Mouse (Mus musculus) midbrain, embryonic 15.5 days (tissue): ENCODE data around the gene Ankrd39. TPM values are rescaled to one million over a fixed set of nuclear protein-coding genes. Genes with fewer than 3 reads are reported as not detected.
A peak's percentile ranks its signal among the peaks of the same experiment; 100 is the strongest.

Source experiments
- ATAC-seq: fragments of 200-750 bp; cut with Nextera tagmentation; replicated peaks from 2 replicates; pipeline ENCODE4 v1.8.0; 2017; ENCODE audit warnings: moderate TSS enrichment
- H3K27ac ChIP-seq: fragments of 300-500 bp; sonication (generic); 2 replicates; pipeline ENCODE4 v1.5.1; 2015; ENCODE audit warnings: mild to moderate bottlenecking, inconsistent platforms
- H3K27me3 ChIP-seq: fragments of 300-500 bp; sonication (generic); replicated peaks from 2 replicates; pipeline ENCODE4 v1.6.1; 2015; ENCODE audit warnings: inconsistent platforms
- H3K36me3 ChIP-seq: fragments of 300-500 bp; sonication (generic); replicated peaks from 2 replicates; pipeline ENCODE4 v1.6.1; 2015; ENCODE audit warnings: inconsistent platforms
- H3K4me1 ChIP-seq: fragments of 300-500 bp; sonication (generic); 2 replicates; pipeline ENCODE4 v1.6.1; 2015; ENCODE audit warnings: inconsistent platforms
- H3K4me2 ChIP-seq: fragments of 300-500 bp; sonication (generic); 2 replicates; pipeline ENCODE4 v1.6.1; 2015; ENCODE audit warnings: inconsistent platforms, mild to moderate bottlenecking, moderate library complexity
- H3K4me3 ChIP-seq: fragments of 300-500 bp; sonication (generic); 2 replicates; pipeline ENCODE4 v1.5.1; 2015; ENCODE audit warnings: mild to moderate bottlenecking, inconsistent platforms
- H3K9ac ChIP-seq: fragments of 300-500 bp; sonication (generic); 2 replicates; pipeline ENCODE4 v1.6.1; 2015; ENCODE audit warnings: mild to moderate bottlenecking, inconsistent platforms
- H3K9me3 ChIP-seq: fragments of 300-500 bp; sonication (generic); 2 replicates; pipeline ENCODE4 v1.6.1; 2016; ENCODE audit warnings: inconsistent platforms
- WGBS: fragments of 180-500 bp; shearing (Covaris S2); methylation state at CpG from one replicate; pipeline ENCODE4 v1.1.7; 2015; ENCODE audit warnings: mixed read lengths; 5-methylcytosine and 5-hydroxymethylcytosine counted together
- polyA plus RNA-seq: library from polyadenylated mRNA; unstranded; fragments of >200 nt; fragmentation: Nextera tagmentation; extraction: Ambion mirVana; gene quantifications from 2 replicates; pipeline ENCODE4 v1.2.1, GENCODE M21; 2015

The Ankrd39 gene
- polyA plus RNA-seq, 1 experiment from 2014 or later = 32.5 TPM

DNA sequence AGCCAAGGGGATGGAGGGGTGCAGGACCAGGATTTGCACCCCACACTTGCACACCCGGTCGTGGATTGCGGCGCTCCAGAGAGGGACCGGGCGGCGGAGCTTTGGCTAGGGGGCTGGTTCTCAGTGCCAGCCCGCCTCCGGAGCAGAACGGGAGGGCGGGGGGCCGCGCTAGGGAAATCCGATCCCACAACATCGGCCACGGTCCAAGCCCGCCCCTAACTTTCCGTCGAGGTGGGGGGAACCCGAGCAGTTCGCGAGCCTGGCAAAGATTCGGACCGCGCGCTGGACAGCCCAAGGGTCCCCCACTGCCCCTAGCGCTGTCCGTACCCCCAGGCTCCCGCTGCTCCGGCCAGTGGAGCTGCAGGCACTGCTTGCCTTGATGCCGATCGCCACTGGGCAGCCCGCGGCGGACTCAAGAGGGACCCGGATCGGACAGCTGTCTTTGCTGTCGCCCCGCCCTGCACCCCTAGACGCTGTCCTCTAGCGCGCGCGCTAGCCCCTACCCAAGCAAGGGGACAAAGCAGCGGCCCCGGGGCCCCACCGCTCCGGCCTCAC is 10.3 kb upstream of the Ankrd39 start:
- Histone ChIP-seq H3K4me1 (peaks cover 33% of the 10 kb centered on the region), H3K27me3 (no peaks in the 10 kb centered on the region), H3K4me2 (peak overlapping the region; percentile 96), H3K9ac (peak overlapping the region; percentile 99), H3K4me3 (peak overlapping the region; percentile 94), H3K36me3 (peaks cover 16% of the 10 kb centered on the region), H3K27ac (peak overlapping the region; percentile 97), H3K9me3 (no peaks in the 10 kb centered on the region)
- WGBS = under 1% methylated on average over 48 of the region's 48 CpGs
- ATAC-seq = peak; percentile 71

DNA sequence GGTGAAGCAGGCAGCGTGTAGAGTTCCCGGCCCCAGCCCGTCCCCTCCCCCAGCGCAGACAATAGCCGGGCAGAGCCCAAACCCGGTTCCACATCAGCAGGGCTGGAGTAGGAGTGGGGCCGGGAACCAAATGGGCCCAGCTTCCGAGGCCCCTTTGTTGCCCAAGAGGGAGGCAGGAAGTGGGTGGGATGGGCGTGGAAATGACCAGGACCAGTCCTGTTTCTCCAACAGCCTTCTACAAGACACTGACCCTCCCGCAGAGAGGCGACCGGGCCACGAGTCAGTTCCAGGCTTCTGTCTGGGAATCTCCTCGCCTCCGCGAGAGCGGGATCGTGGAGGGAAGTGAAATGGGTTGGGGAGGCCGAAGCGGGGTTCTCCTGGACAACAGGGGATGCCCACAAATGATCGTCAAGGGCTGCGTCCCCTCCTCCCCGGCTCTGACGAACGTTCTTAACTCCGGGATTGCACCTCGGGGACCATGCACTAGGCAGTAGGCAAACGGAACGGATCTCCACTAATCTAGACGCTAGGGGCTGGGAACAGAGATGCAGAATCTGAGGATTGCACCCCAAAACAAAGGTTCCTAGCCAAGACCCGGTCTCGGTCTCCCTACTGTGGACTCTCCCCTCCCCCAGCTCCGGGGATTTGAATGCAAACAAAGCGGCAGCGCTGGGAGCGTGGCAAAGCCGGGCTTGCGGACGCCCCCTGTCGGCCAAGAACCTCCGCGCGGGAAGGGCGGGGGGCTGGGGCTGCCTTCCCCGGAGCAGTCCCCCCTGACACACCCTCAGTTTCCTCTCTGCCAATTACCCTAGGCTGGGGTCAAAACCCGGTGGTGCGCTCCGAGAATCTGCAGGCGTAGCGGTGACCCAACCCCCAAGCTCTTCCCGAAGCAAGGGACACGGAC is 9.6 kb upstream of the Ankrd39 start:
- Histone ChIP-seq H3K27me3 (no peaks in the 10 kb centered on the region), H3K9ac (peak overlapping the region; percentile 99)
- under 1% methylated on average over 51 of the region's 52 CpGs for WGBS

DNA sequence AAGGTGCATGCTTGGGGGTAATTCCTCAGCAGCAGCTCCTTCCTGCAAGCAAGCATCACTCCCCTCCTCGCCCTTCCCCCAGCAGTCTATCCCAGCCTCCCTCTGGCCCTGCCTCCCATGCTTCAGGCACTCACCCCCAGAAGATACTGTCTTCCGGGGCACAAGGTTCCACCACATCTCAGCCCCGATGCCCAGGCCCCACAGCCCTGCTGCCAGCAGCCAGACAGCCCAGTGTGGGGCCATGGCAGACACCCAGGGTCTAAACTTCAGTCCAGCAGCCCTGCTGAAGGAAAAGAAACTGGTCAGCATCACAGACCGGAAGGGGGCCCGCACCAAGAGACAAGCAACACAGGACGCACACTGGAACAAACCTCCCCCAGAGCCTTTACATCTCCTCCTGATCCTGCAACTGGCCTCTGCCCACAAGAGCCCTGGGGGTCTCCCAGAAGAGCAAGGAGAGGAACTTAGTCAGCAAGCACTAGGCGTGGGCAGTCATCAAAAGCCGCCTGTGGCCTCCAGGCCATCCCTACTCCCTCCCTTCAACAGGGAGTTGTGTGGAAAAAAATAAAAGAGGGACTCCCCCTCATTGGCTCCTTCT is 8.7 kb upstream of the Ankrd39 start:
- Histone ChIP-seq H3K4me1 (peaks cover 33% of the 10 kb centered on the region), H3K36me3 (peaks cover 32% of the 10 kb centered on the region), H3K9ac (peak overlapping the region; percentile 99), H3K9me3 (no peaks in the 10 kb centered on the region), H3K4me3 (peak overlapping the region; percentile 94), H3K4me2 (peak overlapping the region; percentile 96), H3K27ac (peak overlapping the region; percentile 97), H3K27me3 (no peaks in the 10 kb centered on the region)
- WGBS = 2% methylated on average over 8 of the region's 8 CpGs
- no peak for ATAC-seq

More for the DNA sequence above, 9.6 kb upstream of the Ankrd39 start:
- Histone ChIP-seq H3K9me3 (no peaks in the 10 kb centered on the region), H3K36me3 (peaks cover 23% of the 10 kb centered on the region), H3K4me2 (peak overlapping the region; percentile 96), H3K27ac (peak overlapping the region; percentile 97), H3K4me3 (peak overlapping the region; percentile 94), H3K4me1 (peaks cover 33% of the 10 kb centered on the region)
- ATAC-seq = peak; percentile 81

DNA sequence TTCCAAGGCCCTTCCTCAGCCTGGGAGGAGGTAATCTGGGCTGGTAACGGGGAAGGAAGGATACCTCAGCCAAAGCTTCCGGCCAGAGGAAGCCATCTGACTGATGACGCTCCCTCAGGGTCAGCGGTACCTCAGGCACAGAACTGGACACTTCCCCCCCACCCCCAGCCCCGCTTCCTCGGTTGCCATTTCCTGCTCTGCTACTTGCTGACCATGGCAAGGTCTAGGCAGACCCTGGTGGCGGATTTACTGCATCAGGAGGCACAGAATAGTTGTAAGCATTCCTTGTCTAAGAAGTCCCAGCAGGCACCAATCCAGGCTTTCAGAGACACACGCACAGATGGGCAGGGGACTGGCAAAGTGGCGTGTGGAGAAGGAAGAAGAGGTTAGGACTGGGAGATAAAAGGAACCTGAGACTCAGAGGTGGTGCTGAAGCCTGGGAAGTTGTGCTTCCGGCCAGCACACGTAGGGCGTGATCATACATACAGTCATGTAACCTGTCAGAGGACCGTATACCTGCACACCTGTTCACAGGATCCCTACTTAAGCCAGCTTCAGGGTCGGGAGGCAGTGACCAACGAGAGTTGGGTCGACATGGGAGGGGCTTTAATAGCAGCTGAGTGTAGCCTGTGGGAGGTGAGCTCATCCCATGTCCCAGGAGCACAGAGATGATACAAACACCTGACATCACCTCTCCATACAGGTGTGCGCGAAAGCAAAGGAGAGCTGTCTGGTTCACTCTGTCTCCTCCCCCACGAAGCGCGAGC is 7.6 kb upstream of the Ankrd39 start:
- Histone ChIP-seq H3K36me3 (peaks cover 43% of the 10 kb centered on the region), H3K27ac (peak overlapping the region; percentile 97; the same call in 1 of the 2 replicates), H3K9me3 (no peaks in the 10 kb centered on the region), H3K4me1 (peaks cover 33% of the 10 kb centered on the region), H3K4me2 (peak overlapping the region; percentile 96), H3K4me3 (peak overlapping the region; percentile 94), H3K27me3 (no peaks in the 10 kb centered on the region), H3K9ac (peak overlapping the region; percentile 99)
- WGBS = 71% methylated on average over 21 of the region's 21 CpGs
- ATAC-seq = no peak

DNA sequence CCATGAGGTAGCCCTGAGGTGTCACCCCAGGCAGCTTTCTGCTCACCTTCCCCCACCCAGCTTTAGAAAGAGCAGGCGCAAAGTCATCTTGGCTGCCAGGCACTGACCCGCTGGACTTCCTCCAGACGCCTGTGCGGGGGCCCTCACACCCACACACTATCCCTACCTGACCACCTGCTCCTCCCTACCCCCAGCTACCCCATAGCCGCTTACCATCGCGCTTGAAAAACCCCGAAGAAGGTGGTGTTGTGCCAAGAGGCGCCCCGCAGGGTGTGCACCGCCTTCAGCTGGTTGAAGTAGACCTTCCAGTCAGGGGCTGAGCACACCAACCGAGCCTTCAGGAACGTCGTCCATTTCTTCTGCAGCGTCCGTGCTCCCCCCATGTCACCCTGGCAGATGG is 5.3 kb upstream of the Ankrd39 start:
- 89% methylated on average over 16 of the region's 16 CpGs for WGBS
- Histone ChIP-seq H3K36me3 (peaks cover 49% of the 10 kb centered on the region), H3K4me1 (peaks cover 44% of the 10 kb centered on the region), H3K27ac (no peak overlapping the region), H3K4me2 (no peak overlapping the region), H3K4me3 (no peak overlapping the region), H3K9me3 (no peaks in the 10 kb centered on the region), H3K9ac (no peak overlapping the region), H3K27me3 (no peaks in the 10 kb centered on the region)
- ATAC-seq = no peak

DNA sequence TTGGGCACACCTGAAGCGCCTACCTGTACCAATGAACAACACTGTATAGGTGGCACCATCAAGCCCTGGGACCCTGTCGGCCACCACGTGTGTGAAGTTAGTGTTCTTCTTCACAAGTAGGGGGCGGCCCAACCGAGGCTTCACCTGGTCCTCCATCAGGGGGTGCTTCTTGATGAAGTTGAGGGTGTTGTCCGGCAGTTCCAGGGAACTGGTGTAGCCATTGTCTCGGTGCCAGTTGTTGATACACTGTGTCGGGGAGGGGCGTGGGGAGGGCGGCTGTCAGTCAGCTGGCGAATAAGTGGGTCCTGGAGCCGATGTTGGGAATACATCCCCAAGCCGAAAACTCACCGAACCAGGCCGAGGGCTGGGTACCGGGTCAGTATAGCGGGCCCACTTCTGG is 4.7 kb upstream of the Ankrd39 start:
- Histone ChIP-seq H3K36me3 (peaks cover 49% of the 10 kb centered on the region), H3K4me2 (no peak overlapping the region), H3K9me3 (no peaks in the 10 kb centered on the region), H3K4me3 (no peak overlapping the region), H3K27ac (no peak overlapping the region), H3K27me3 (no peaks in the 10 kb centered on the region), H3K4me1 (peaks cover 46% of the 10 kb centered on the region), H3K9ac (no peak overlapping the region)
- 90% methylated on average over 17 of the region's 17 CpGs for WGBS
- ATAC-seq = no peak

DNA sequence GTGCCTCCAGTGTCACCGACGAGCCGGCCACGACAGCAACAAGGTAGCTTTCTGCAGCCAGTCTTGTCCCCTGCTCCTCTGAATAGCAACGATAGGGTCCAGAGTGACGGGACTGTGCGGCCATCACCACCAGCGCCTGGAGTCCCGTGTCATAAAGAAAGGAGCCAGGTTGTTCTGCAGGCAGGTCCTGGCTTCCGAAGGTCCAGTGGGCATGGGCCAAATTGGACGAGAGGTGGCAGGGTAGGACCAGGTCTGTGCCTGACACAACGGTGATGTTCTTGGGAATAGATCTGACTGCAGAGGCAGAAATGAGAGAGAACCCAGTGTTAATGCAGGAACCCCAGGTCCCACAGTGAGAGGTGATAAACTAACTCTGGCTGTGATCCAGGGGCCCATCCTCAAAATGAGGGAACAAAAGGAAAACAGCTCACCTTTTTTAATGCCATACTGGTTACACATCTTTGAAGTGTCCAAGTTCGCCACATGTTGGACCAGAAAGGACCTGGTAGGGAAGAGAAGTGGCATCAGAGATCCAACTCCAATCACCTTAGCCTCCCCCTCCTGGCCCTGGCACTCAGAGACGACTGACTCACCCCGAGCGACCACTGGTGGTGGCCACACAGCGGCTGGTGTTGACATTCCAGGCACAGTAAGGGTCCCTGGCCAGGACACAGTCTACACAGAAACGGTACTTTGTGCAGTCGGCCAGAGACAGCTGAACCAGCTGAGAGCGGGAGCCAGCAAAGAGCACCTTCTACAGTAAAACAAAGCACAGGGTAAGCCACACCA is 3.0 kb upstream of the Ankrd39 start:
- H3K9me3 ChIP-seq = no peaks in the 10 kb centered on the region
- peaks cover 52% of the 10 kb centered on the region for H3K4me1 ChIP-seq
- WGBS = 77% methylated on average over 20 of the region's 20 CpGs
- no peaks in the 10 kb centered on the region for H3K27me3 ChIP-seq
- no peak overlapping the region for H3K27ac ChIP-seq
- no peak for ATAC-seq
- H3K9ac ChIP-seq = no peak overlapping the region
- H3K36me3 ChIP-seq = peaks cover 49% of the 10 kb centered on the region
- no peak overlapping the region for H3K4me3 ChIP-seq
- H3K4me2 ChIP-seq = no peak overlapping the region

DNA sequence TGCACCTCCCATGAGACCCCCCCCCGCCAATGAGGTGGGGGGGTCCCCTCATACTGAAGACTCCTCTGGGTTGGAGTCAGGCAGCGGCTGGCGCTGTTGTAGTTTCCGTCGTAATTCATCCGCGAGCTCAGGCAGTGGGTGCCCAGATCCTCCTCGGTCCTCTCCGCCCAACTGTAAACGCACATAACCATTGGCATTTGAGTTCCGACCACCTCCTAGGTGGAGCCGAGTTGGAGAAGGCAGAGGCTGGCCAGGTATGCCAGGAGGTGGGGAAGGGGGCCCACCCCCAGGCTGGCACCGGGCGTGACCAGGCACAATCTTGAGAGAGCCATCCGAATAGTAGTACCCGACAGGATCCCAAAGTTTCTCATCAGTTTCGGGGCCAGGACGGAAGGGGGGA is 2.2 kb upstream of the Ankrd39 start:
- no peaks in the 10 kb centered on the region for H3K9me3 ChIP-seq

DNA sequence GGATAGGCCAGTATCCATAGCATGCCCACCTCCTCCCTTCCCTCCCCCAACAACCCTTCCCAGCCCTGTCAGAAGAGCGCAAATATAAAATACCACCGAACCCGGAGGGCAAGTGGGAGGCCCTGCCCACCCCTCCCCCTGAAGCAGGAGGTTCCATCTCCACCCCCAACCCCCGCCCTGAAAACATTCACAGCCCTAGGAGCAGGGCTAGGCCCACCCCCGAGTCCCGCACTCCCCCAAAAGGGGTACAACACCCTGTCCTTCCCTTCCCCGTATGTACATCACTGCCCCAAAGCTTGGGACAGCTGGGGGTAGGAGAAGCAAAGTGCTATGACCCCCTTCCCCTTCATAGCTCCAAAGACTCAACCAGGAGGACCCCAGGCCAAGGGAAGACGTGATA is 1.5 kb upstream of the Ankrd39 start:
- Histone ChIP-seq H3K9ac (no peak overlapping the region), H3K4me1 (peaks cover 37% of the 10 kb centered on the region), H3K4me2 (no peak overlapping the region), H3K4me3 (no peak overlapping the region), H3K9me3 (no peaks in the 10 kb centered on the region), H3K36me3 (peaks cover 46% of the 10 kb centered on the region), H3K27me3 (no peaks in the 10 kb centered on the region), H3K27ac (no peak overlapping the region)
- 56% methylated on average over 8 of the region's 8 CpGs for WGBS
- ATAC-seq = no peak

More for the DNA sequence above, 2.2 kb upstream of the Ankrd39 start:
- no peak overlapping the region for H3K4me2 ChIP-seq
- H3K36me3 ChIP-seq = peaks cover 49% of the 10 kb centered on the region
- no peak overlapping the region for H3K4me3 ChIP-seq
- H3K27me3 ChIP-seq = no peaks in the 10 kb centered on the region
- no peak overlapping the region for H3K9ac ChIP-seq
- WGBS = 88% methylated on average over 18 of the region's 18 CpGs
- H3K27ac ChIP-seq = no peak overlapping the region
- no peak for ATAC-seq
- H3K4me1 ChIP-seq = peaks cover 44% of the 10 kb centered on the region

DNA sequence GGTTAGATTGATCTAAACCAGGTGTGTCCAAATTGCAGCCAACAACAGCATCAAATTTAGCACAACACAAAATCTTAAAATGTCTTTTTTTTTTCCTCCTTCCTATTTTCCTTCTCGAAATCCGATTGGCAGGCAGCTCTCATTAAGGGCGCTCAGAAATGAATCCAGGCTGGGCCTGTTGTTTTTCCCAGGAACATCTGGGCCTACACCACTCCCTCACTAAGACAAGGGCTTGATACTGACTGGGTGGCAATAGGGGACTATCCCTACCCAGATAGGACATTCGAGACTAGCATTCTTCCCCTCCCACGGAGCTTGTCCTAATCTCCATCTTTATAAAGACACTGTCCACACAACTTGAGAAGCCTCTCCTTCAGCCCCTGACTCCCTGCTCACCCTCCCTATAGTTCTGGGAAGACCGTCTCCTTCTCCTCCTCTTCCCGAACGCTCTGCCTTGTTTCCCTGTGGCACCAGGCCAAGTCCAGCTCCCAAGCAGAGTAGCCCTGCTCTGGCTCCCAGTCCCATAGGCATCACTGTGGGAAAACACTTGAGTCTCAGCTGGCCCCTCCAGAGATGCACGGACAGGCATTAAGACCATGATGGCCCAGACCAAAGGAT is 845 bp upstream of the Ankrd39 start:
- Histone ChIP-seq H3K27ac (peak overlapping the region; percentile 78), H3K4me2 (0 out of 2 replicates have a peak overlapping the region, but pooled peaks have one; percentile 21), H3K9me3 (no peaks in the 10 kb centered on the region), H3K9ac (peak overlapping the region; percentile 29), H3K36me3 (peaks cover 39% of the 10 kb centered on the region), H3K4me1 (peaks cover 35% of the 10 kb centered on the region), H3K4me3 (no peak overlapping the region), H3K27me3 (no peaks in the 10 kb centered on the region)
- whole genome bisulfite sequencing = 28% methylated on average over 9 of the region's 9 CpGs
- no peak for ATAC-seq
